Mouse (Mus musculus) MEL (cell line): Measurements from ENCODE around the gene Zfp39.

Source experiments
- CTCF ChIP-seq, 3 experiments: IDR thresholded peaks in 2 of 3; conservative IDR thresholded peaks in 1 of 3; 2 replicates each; pipeline ENCODE4 v1.5.1; 2011 to 2012; ENCODE audit warnings: low read length in 3 of 3, low read depth in 2 of 3, mild to moderate bottlenecking in 2 of 3, improper control_type of control experiment in 1 of 3, inconsistent platforms in 1 of 3, mixed read lengths in 1 of 3, moderate library complexity in 1 of 3; ENCODE audit not compliant: control insufficient read depth in 1 of 3, insufficient read depth in 1 of 3, poor library complexity in 1 of 3, severe bottlenecking in 1 of 3
- EP300 ChIP-seq, 2 experiments: IDR thresholded peaks; 2 replicates each; pipeline ENCODE4 v1.6.1; 2011; ENCODE audit warnings: improper control_type of control experiment in 2 of 2, low read length in 2 of 2, low read depth in 1 of 2, mild to moderate bottlenecking in 1 of 2
- TBP ChIP-seq: IDR thresholded peaks from 2 replicates; pipeline ENCODE4 v1.8.0; 2011; ENCODE audit warnings: low read depth, low read length, improper control_type of control experiment

DNA sequence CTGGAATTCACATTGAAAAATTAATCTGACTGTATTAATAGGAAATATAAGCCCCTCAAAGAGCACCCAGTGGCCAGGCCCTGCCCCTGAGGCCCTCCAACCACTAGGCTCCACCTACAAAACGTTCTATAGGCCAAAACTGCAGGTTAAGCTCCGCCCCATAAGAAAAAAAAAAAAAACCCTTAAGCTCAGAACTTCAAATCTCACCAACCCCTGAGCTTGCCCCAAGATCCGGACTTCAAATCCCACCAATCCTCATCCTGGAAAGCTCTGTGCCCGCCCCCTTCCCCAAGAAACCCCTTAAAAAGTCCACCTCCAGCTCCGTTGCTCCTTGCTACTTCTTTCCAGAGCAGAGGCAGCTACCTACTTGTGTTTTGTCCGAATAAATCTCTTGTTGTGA is 813 bp upstream of the Zfp39 start:
- TF ChIP-seq TBP (peak; percentile 82), CTCF (IDR thresholded peaks at IDR 0.05 in 2 of 3, conservative IDR thresholded peaks at IDR 0.05 in 1 of 3; ENCODE audit: control insufficient read depth in 1 of 3, insufficient read depth in 1 of 3, low read depth in 2 of 3, low read length in 3 of 3, poor library complexity in 1 of 3, severe bottlenecking in 1 of 3) (no peak), EP300 (IDR thresholded peaks at IDR 0.05; ENCODE audit: low read depth in 1 of 2, low read length in 2 of 2) (no peak)
